Mouse (Mus musculus): ENCODE measurements around the gene Phrf1.

GRCm38 (mm10) chr7:141218557-141219133 is 9.9 kb upstream of the Phrf1 start:
- TF ChIP-seq GATA1 (IDR thresholded peaks at IDR 0.05; ENCODE audit: borderline replicate concordance, low read length) (no peak), FLI1 (IDR thresholded peaks at IDR 0.05; ENCODE audit: low read length) (no peak)
